Mouse (Mus musculus): ENCODE data around the gene Slc38a2.

DNA sequence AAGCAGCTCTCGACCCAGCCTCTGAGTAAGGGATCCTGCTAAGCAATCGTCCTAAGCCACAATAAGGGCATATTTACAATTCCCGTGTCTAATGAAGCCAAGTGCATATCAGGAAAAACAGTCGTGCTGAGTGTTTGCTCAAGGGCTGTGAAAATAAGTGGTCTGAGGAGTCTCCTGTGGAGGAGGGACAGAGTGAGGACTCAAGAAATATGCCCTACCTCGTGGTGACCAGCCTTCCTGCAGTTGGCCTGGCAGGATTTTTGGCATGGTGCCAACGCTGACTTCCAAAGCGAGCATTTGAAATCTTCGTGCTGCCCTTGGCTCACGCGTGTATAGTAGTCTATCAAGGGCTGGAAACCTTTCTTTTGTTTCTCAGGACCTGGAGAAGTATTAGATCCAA lies 23.0 kb downstream of the Slc38a2 start:
- TF ChIP-seq CTCF (conservative IDR thresholded peaks at IDR 0.05; ENCODE audit: low read length) (no peak), NANOG (IDR thresholded peaks at IDR 0.05; ENCODE audit: borderline replicate concordance, low read length) (no peak), POU5F1 (IDR thresholded peaks at IDR 0.05; ENCODE audit: borderline replicate concordance, low read length) (no peak)
